Mouse (Mus musculus): Measurements from ENCODE around the gene Oprl1.

Gene Oprl1

GRCm38 (mm10) chr2:181765251-181765650, 50.4 kb downstream of the Oprl1 start:
- no peak for DNase-seq (ENCODE audit: low spot score)

DNA sequence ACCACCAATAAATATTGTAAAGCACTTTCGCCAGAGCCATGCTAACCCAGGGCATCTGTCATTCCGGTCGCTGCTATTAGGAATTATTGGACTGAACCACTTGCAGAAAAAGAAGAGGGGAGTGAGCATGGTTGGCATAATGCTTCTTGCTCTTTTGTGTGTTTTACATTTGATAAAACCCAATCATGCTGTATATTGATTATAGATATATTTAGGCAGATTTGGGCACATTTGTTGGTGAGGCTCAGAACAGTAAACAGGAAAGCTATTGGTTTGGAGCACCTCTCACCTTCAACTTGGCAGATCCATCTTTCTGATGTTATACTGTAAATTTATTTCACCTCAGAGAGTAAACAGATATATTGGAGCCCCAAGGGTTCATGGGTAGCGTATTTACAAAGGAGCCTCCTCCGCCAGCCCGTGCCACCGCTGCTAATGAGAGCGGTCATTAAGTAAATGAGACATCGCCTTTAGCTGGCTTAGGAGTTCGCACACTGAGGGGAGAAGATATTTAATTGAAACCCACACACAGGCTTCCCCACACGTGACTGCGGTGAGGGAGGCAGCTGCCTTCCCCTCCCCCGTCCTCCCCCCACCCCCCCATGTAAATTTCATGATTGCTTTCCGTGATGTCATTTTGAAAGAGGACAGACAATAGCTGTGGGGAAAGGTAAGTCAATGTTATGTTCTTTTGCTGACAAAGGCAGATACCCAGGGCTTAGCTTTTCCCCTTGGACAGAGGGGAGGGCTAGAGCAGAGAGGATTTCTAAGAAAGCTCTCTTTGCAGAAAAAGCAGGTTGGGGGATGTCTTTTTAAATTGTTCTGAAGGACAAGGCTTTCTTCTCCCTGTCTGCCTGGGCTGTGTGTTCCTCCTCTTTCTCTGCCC, 52.1 kb downstream of the Oprl1 start:
- DNase-seq (ENCODE audit: low spot score): no peak

DNA sequence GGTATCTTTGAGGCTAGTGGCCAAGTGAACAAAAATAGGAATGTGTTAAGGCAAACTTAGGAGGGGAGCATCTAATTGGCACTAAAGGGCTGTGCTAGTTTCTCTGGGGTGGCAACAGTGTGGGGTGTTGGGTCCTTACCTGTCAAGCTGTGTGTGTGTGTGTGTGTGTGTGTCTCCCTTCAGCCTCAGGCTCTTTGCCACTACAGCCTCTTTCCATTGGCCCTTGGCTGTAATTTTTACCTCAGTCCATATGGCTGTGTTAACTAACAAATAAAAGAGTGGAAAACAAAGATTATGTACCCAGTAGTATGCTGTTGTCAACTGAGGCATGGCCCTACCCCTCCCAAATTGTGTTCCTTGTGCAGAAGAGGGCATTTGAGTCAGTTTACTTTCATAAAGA, 53.6 kb downstream of the Oprl1 start:
- DNase-seq (ENCODE audit: low spot score): no peak

DNA sequence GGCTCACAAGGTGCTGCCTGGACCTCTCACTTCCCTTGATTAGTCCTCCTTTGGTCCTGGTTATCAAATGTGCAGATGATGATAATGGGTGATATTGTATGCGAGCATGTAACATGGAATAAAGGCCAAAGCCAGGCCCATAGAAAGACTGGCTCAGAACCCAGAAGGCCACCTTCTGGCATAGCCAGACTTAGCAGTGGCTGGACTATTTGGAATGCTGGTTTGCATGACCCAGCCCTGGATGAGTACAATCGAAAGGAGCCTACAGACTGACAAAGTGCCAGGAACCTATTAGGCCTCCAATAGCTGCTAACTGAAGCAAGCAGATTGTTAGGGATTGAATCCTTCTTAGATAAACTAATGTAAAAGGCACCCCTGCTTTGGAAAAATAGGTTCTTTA, 54.6 kb downstream of the Oprl1 start:
- DNase-seq (ENCODE audit: low spot score): no peak

Measured in yolk sac, embryonic 10.5 days (tissue).